Mouse (Mus musculus): Measurements from ENCODE around the gene Disp3.

GRCm38 (mm10) chr4:148297640-148298039, 9.9 kb upstream of the Disp3 start:
- TF ChIP-seq POLR2A (IDR thresholded peaks at IDR 0.05; ENCODE audit: low read depth, low read length), result no peak
- TF ChIP-seq CTCF (conservative IDR thresholded peaks at IDR 0.05; ENCODE audit: insufficient read depth, insufficient read length, low read depth, low read length), result no peak
